Mouse (Mus musculus) CH12.LX (cell line): ENCODE measurements around the gene Cdk13. TPM values are rescaled to one million over a fixed set of nuclear protein-coding genes. Genes with fewer than 3 reads are reported as not detected.

Experiments used
- DNase-seq: peaks from one replicate; pipeline ENCODE4 v3.0.0-alpha.2; 2013; ENCODE audit errors: extremely low read depth
- H3K27ac ChIP-seq: 2 replicates; pipeline ENCODE4 v1.5.1; 2012; ENCODE audit warnings: low read depth, mild to moderate bottlenecking, control low read depth, moderate library complexity; ENCODE audit not compliant: insufficient read depth
- H3K27me3 ChIP-seq: replicated peaks from 2 replicates; pipeline ENCODE3; 2012; ENCODE audit warnings: inconsistent platforms
- H3K36me3 ChIP-seq, 2 experiments: replicated peaks in 1 of 2; 2 replicates each; pipeline versions ENCODE3 to v1.6.1; 2012; ENCODE audit warnings: inconsistent platforms in 1 of 2, low read length in 1 of 2, mild to moderate bottlenecking in 1 of 2, mixed read lengths in 1 of 2, moderate library complexity in 1 of 2; ENCODE audit not compliant: control insufficient read depth in 1 of 2, insufficient read depth in 1 of 2
- H3K4me1 ChIP-seq, 2 experiments: 2 replicates each; pipeline ENCODE4 v1.6.1; 2012; ENCODE audit warnings: inconsistent platforms in 1 of 2, moderate library complexity in 1 of 2; ENCODE audit not compliant: insufficient read depth in 2 of 2, control insufficient read depth in 1 of 2
- H3K4me2 ChIP-seq: 2 replicates; pipeline ENCODE4 v1.6.1; 2012; ENCODE audit warnings: low read depth, mild to moderate bottlenecking, control low read depth; ENCODE audit not compliant: poor library complexity, insufficient read depth, severe bottlenecking
- H3K4me3 ChIP-seq, 3 experiments: fragments of 150-350 bp in 1 of 3; sonication (generic) in 1 of 3; replicated peaks in 1 of 3; 2 replicates each; pipeline versions ENCODE3 to v1.5.1; 2011 to 2012; ENCODE audit warnings: low read depth in 2 of 3, low read length in 2 of 3, mild to moderate bottlenecking in 2 of 3, moderate library complexity in 2 of 3, control low read depth in 1 of 3, improper control_type of control experiment in 1 of 3, inconsistent platforms in 1 of 3, mixed read lengths in 1 of 3; ENCODE audit not compliant: poor library complexity in 1 of 3
- H3K79me2 ChIP-seq: replicated peaks from 2 replicates; pipeline ENCODE4 v1.6.1; 2012; ENCODE audit warnings: mild to moderate bottlenecking, moderate library complexity; ENCODE audit not compliant: control insufficient read depth, poor library complexity, insufficient read depth, severe bottlenecking; ENCODE audit errors: extremely low read depth
- H3K9ac ChIP-seq: 2 replicates; pipeline ENCODE4 v1.6.1; 2012; ENCODE audit warnings: low read depth, mild to moderate bottlenecking, control low read depth, moderate library complexity; ENCODE audit not compliant: insufficient read depth
- H3K9me3 ChIP-seq: replicated peaks from 2 replicates; pipeline ENCODE3; 2012; ENCODE audit warnings: low read length, inconsistent platforms, mixed read lengths
- BHLHE40 ChIP-seq: IDR thresholded peaks from 2 replicates; pipeline ENCODE4 v1.6.1; 2011; ENCODE audit warnings: mild to moderate bottlenecking, low read depth, low read length, improper control_type of control experiment
- CHD1 ChIP-seq: IDR thresholded peaks from 2 replicates; pipeline ENCODE4 v1.6.1; 2012; ENCODE audit warnings: low read depth, low read length, improper control_type of control experiment, inconsistent platforms
- CHD2 ChIP-seq: IDR thresholded peaks from 2 replicates; pipeline ENCODE4 v1.6.1; 2011; ENCODE audit warnings: low read length, improper control_type of control experiment
- E2F4 ChIP-seq: IDR thresholded peaks from 2 replicates; pipeline ENCODE4 v1.6.1; 2011; ENCODE audit warnings: low read depth, low read length, improper control_type of control experiment; ENCODE audit not compliant: insufficient replicate concordance
- ELF1 ChIP-seq: IDR thresholded peaks from 2 replicates; pipeline ENCODE4 v1.6.1; 2014; ENCODE audit warnings: low read depth, mild to moderate bottlenecking, inconsistent platforms, low read length, improper control_type of control experiment
- EP300 ChIP-seq: IDR thresholded peaks from 2 replicates; pipeline ENCODE4 v1.6.1; 2011; ENCODE audit warnings: low read length, improper control_type of control experiment
- HCFC1 ChIP-seq: IDR thresholded peaks from 2 replicates; pipeline ENCODE4 v1.6.1; 2012; ENCODE audit warnings: low read depth, mild to moderate bottlenecking, inconsistent platforms, low read length, improper control_type of control experiment
- IRF4 ChIP-seq: IDR thresholded peaks from 2 replicates; pipeline ENCODE4 v1.6.1; 2014; ENCODE audit warnings: low read depth, mild to moderate bottlenecking, inconsistent platforms, low read length, improper control_type of control experiment
- JUN ChIP-seq: IDR thresholded peaks from 2 replicates; pipeline ENCODE4 v1.6.1; 2011; ENCODE audit warnings: low read depth, mild to moderate bottlenecking, low read length, improper control_type of control experiment, moderate library complexity; ENCODE audit not compliant: insufficient read depth
- KAT2A ChIP-seq: IDR thresholded peaks from 2 replicates; pipeline ENCODE4 v1.6.1; 2012; ENCODE audit warnings: low read length, improper control_type of control experiment, inconsistent platforms; ENCODE audit not compliant: insufficient replicate concordance
- MAX ChIP-seq: IDR thresholded peaks from 2 replicates; pipeline ENCODE4 v1.6.1; 2011; ENCODE audit warnings: low read length, improper control_type of control experiment
- MEF2A ChIP-seq: IDR thresholded peaks from 2 replicates; pipeline ENCODE4 v1.6.1; 2014; ENCODE audit warnings: low read depth, mild to moderate bottlenecking, inconsistent platforms, low read length, improper control_type of control experiment, borderline replicate concordance
- MYC ChIP-seq: IDR thresholded peaks from 2 replicates; pipeline ENCODE4 v1.6.1; 2011; ENCODE audit warnings: low read depth, mild to moderate bottlenecking, improper control_type of control experiment, low read length
- NELFE ChIP-seq: IDR thresholded peaks from 2 replicates; pipeline ENCODE4 v1.6.1; 2011; ENCODE audit warnings: low read depth, low read length, improper control_type of control experiment
- NRF1 ChIP-seq: IDR thresholded peaks from 2 replicates; pipeline ENCODE4 v1.6.1; 2014; ENCODE audit warnings: low read depth, mild to moderate bottlenecking, inconsistent platforms, low read length, improper control_type of control experiment, moderate library complexity
- POLR2AphosphoS2 ChIP-seq: IDR thresholded peaks from 2 replicates; pipeline ENCODE4 v1.6.1; 2011; ENCODE audit warnings: low read depth, low read length, improper control_type of control experiment
- SIN3A ChIP-seq: IDR thresholded peaks from 2 replicates; pipeline ENCODE4 v1.6.1; 2012; ENCODE audit warnings: low read length, improper control_type of control experiment, inconsistent platforms
- TBP ChIP-seq: conservative IDR thresholded peaks from 2 replicates; pipeline ENCODE4 v1.6.1; 2011; ENCODE audit warnings: low read depth, low read length, improper control_type of control experiment
- UBTF ChIP-seq: IDR thresholded peaks from 2 replicates; pipeline ENCODE4 v1.6.1; 2012; ENCODE audit warnings: low read depth, mild to moderate bottlenecking, inconsistent platforms, low read length, improper control_type of control experiment, moderate library complexity
- ZC3H11A ChIP-seq: IDR thresholded peaks from 2 replicates; pipeline ENCODE4 v1.6.1; 2012; ENCODE audit warnings: low read depth, mild to moderate bottlenecking, inconsistent platforms, low read length, improper control_type of control experiment
- ZKSCAN1 ChIP-seq: IDR thresholded peaks from 2 replicates; pipeline ENCODE4 v1.6.1; 2012; ENCODE audit warnings: low read depth, inconsistent platforms, low read length, improper control_type of control experiment, borderline replicate concordance
- ZMIZ1 ChIP-seq: IDR thresholded peaks from 2 replicates; pipeline ENCODE4 v1.6.1; 2012; ENCODE audit warnings: low read depth, mild to moderate bottlenecking, inconsistent platforms, low read length, improper control_type of control experiment
- dilution Hi-C: fragments of 300-500 bp; cut with MboI; formaldehyde crosslinking; loops from 2 replicates; pipeline ENCODE4 v1.14.3; 2020; ENCODE audit warnings: low sequenced_read_pairs; ENCODE audit not compliant: extremely low pct_unique_long_range_greater_than_20kb, extremely low pct_ligation_motif_present
- in situ Hi-C: fragments of 300-500 bp; cut with MboI; formaldehyde crosslinking; loops from 3 replicates; pipeline ENCODE4 v1.14.3; 2019; ENCODE audit warnings: low sequenced_read_pairs, low pct_ligation_motif_present, low pct_unique_long_range_greater_than_20kb, mixed read lengths
- polyA plus RNA-seq: library from polyadenylated mRNA; unstranded; fragments of >175 nt; gene quantifications from 2 replicates; pipeline ENCODE4 v1.2.1, GENCODE M21; 2012; ENCODE audit warnings: low read depth; ENCODE audit not compliant: insufficient read length
- total RNA-seq, 2 experiments: library from RNA; depleted of rRNA; stranded (reverse); fragments of 300-350 nt in 1 of 2; fragments of >200 nt in 1 of 2; gene quantifications; 2 replicates each; pipeline ENCODE4 v1.2.3; 2012 to 2014

Cdk13 gene
- total and polyA plus RNA-seq, 3 experiments = 19.8 to 27.3 (median 20.1) TPM

- Histone ChIP-seq H3K36me3 (no peaks in the 10 kb centered on the region), H3K4me1 (0 out of 4 replicates have a peak, but pooled peaks cover 0 to under 1% of the 10 kb centered on the region in 2 experiments), H3K79me2 (no peaks in the 10 kb centered on the region), H3K4me3 (no peak overlapping the region), H3K4me2 (no peak overlapping the region)
- in situ Hi-C loops (no loop called here), dilution Hi-C loops (no loop called here)
- DNase-seq = no peak
- TF ChIP-seq MEF2A = no peak
- TF ChIP-seq, all 38 proteins: peak for 0
- Histone ChIP-seq H3K9ac (no peak overlapping the region), H3K27ac (no peak overlapping the region), H3K9me3 (no peaks in the 10 kb centered on the region), H3K27me3 (no peaks in the 10 kb centered on the region)
These were observed 38.4 kb upstream of the Cdk13 start for GRCm38 (mm10) chr13:17843336-17843735.

GRCm38 (mm10) chr13:17842756-17843155 is 37.9 kb upstream of the Cdk13 start:
- no peak for DNase-seq
- no peak overlapping the region for H3K27ac ChIP-seq
- no peak overlapping the region for H3K4me2 ChIP-seq
- dilution Hi-C loops (no loop called here), in situ Hi-C loops (no loop called here)
- no peaks in the 10 kb centered on the region for H3K27me3 ChIP-seq
- no peaks in the 10 kb centered on the region for H3K9me3 ChIP-seq
- no peaks in the 10 kb centered on the region for H3K36me3 ChIP-seq
- H3K4me1 ChIP-seq = peaks cover 0 to 6% of the 10 kb centered on the region in 2 experiments; a peak in 1 of 4 replicates
- H3K4me3 ChIP-seq = no peak overlapping the region
- no peaks in the 10 kb centered on the region for H3K79me2 ChIP-seq
- TF ChIP-seq NELFE = no peak
- no peak for TF ChIP-seq ZMIZ1
- TF ChIP-seq CHD1 = no peak
- TF ChIP-seq EP300 = no peak
- no peak for TF ChIP-seq KAT2A
- no peak for TF ChIP-seq ZC3H11A
- TF ChIP-seq TBP = no peak
- no peak for TF ChIP-seq POLR2AphosphoS2
- no peak for TF ChIP-seq JUN
- TF ChIP-seq HCFC1 = no peak
- TF ChIP-seq BHLHE40 = no peak
- no peak for TF ChIP-seq ELF1
- no peak for TF ChIP-seq MAX
- TF ChIP-seq SIN3A = no peak
- H3K9ac ChIP-seq = no peak overlapping the region

DNA sequence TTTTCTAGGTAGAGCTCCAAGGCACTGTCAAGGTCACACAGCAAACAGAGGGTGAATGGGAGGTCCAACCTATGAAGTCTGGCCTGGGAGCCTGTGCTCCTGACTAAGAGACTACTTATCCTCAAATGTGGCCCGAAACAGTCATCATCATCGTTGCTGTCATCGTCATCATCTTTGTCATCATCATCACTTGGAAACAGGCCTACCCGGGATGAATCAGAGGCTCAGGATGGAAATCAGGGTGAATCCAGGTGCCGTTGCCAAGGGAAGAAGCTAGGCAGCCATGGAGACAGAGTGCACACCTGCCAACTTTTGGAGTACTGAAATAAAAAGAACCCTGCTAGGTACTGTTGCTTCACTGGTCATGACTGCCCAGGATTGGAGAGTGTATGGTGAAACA is 34.2 kb upstream of the Cdk13 start:
- Histone ChIP-seq H3K9ac (no peak overlapping the region), H3K4me2 (no peak overlapping the region), H3K36me3 (no peaks in the 10 kb centered on the region), H3K4me1 (peaks cover 0 to 13% of the 10 kb centered on the region in 2 experiments; a peak in 1 of 4 replicates), H3K27ac (no peak overlapping the region), H3K79me2 (no peaks in the 10 kb centered on the region), H3K9me3 (no peaks in the 10 kb centered on the region), H3K27me3 (no peaks in the 10 kb centered on the region), H3K4me3 (no peak overlapping the region)
- TF ChIP-seq CHD1 (no peak), NRF1 (no peak), E2F4 (no peak), IRF4 (no peak), MYC (no peak), CHD2 (no peak), ZKSCAN1 (no peak), SIN3A (no peak), UBTF (no peak), EP300 (no peak)
- dilution Hi-C loops = no loop called here
- DNase-seq = no peak
- in situ Hi-C loops = loop anchor here (10.0 kb wide), 2 partner anchors 94 to 136 kb away; no protein-coding TSS in a partner anchor
